Mouse (Mus musculus) liver, embryonic 15.5 days (tissue): ENCODE measurements at regions not wholly inside any gene's neighbourhood (a gene's known extent, or its start where the extent isn't known, plus 50 kb on each side); places are given as distances from the start of the nearest gene placed in this dataset.
"Not testable (repeated sequence)": the region's sequence is repeated elsewhere in the genome, so short reads cannot be mapped to it uniquely, and the experiment has no call there.

Experiments
- ATAC-seq: fragments of 200-750 bp; cut with Nextera tagmentation; 2 replicates; pipeline ENCODE4 v1.8.0; 2017; ENCODE audit warnings: moderate number of reproducible peaks, mild to moderate bottlenecking, moderate library complexity; ENCODE audit not compliant: insufficient read depth
- H3K27ac ChIP-seq: fragments of 300-500 bp; sonication (generic); replicated peaks from 2 replicates; pipeline ENCODE4 v1.5.1; 2015; ENCODE audit warnings: mild to moderate bottlenecking, inconsistent platforms
- H3K27me3 ChIP-seq: fragments of 300-500 bp; sonication (generic); 2 replicates; pipeline ENCODE4 v1.6.1; 2015; ENCODE audit warnings: mild to moderate bottlenecking, inconsistent platforms
- H3K36me3 ChIP-seq: fragments of 300-500 bp; sonication (generic); replicated peaks from 2 replicates; pipeline ENCODE4 v1.6.1; 2015; ENCODE audit warnings: moderate library complexity, mild to moderate bottlenecking, inconsistent platforms
- H3K4me1 ChIP-seq: fragments of 300-500 bp; sonication (generic); replicated peaks from 2 replicates; pipeline ENCODE4 v1.6.1; 2015; ENCODE audit warnings: inconsistent platforms
- H3K4me2 ChIP-seq: fragments of 300-500 bp; sonication (generic); 2 replicates; pipeline ENCODE4 v1.6.1; 2015; ENCODE audit warnings: moderate library complexity, mild to moderate bottlenecking, inconsistent platforms
- H3K4me3 ChIP-seq: fragments of 300-500 bp; sonication (generic); replicated peaks from 2 replicates; pipeline ENCODE4 v1.5.1; 2015; ENCODE audit warnings: mild to moderate bottlenecking, inconsistent platforms
- H3K9ac ChIP-seq: fragments of 300-500 bp; sonication (generic); 2 replicates; pipeline ENCODE4 v1.6.1; 2015; ENCODE audit warnings: moderate library complexity, mild to moderate bottlenecking, inconsistent platforms
- H3K9me3 ChIP-seq: fragments of 300-500 bp; sonication (generic); replicated peaks from 2 replicates; pipeline ENCODE4 v1.6.1; 2016; ENCODE audit warnings: inconsistent platforms
- WGBS: fragments of 180-500 bp; shearing (Covaris S2); methylation state at CpG from one replicate; pipeline ENCODE4 v1.1.7; 2015; ENCODE audit warnings: mixed read lengths; ENCODE audit not compliant: insufficient replicate concordance; 5-methylcytosine and 5-hydroxymethylcytosine counted together

GRCm38 (mm10) chr7:96026781-96027418 lies 144.1 kb upstream of the Tenm4 start:
- no peak overlapping the region for H3K27ac ChIP-seq
- H3K9ac ChIP-seq = no peak overlapping the region
- H3K36me3 ChIP-seq = no peaks in the 10 kb centered on the region
- 69% methylated on average over 6 of the region's 6 CpGs for WGBS
- no peak for ATAC-seq
- no peaks in the 10 kb centered on the region for H3K4me1 ChIP-seq
- H3K27me3 ChIP-seq = no peaks in the 10 kb centered on the region
- no peak overlapping the region for H3K4me3 ChIP-seq
- no peaks in the 10 kb centered on the region; the same call in 1 of the 2 replicates for H3K9me3 ChIP-seq
- H3K4me2 ChIP-seq = no peak overlapping the region

- Histone ChIP-seq H3K4me3 (no peak overlapping the region), H3K4me1 (no peaks in the 10 kb centered on the region), H3K27me3 (no peaks in the 10 kb centered on the region), H3K36me3 (no peaks in the 10 kb centered on the region), H3K4me2 (no peak overlapping the region), H3K9me3 (no peaks in the 10 kb centered on the region), H3K27ac (no peak overlapping the region), H3K9ac (no peak overlapping the region)
- WGBS = 66% methylated on average over 4 of the region's 4 CpGs
- ATAC-seq = no peak
These were observed 137.4 kb upstream of the Tenm4 start for GRCm38 (mm10) chr7:96033636-96034035.

- no peak overlapping the region for H3K27ac ChIP-seq
- ATAC-seq = no peak
- H3K27me3 ChIP-seq = no peaks in the 10 kb centered on the region
- no peaks in the 10 kb centered on the region for H3K36me3 ChIP-seq
- H3K4me3 ChIP-seq = no peak overlapping the region
- WGBS = 35% methylated on average over 2 of the region's 2 CpGs
- no peak overlapping the region for H3K4me2 ChIP-seq
- no peaks in the 10 kb centered on the region for H3K9me3 ChIP-seq
- H3K4me1 ChIP-seq = no peaks in the 10 kb centered on the region
- no peak overlapping the region for H3K9ac ChIP-seq
These were observed 135.6 kb upstream of the Tenm4 start for GRCm38 (mm10) chr7:96035456-96035855.

- no peaks in the 10 kb centered on the region for H3K9me3 ChIP-seq
- H3K4me2 ChIP-seq = no peak overlapping the region
- H3K36me3 ChIP-seq = no peaks in the 10 kb centered on the region
- no peak for ATAC-seq
- no peak overlapping the region for H3K9ac ChIP-seq
- H3K27me3 ChIP-seq = no peaks in the 10 kb centered on the region
- H3K27ac ChIP-seq = no peak overlapping the region
- WGBS = 51% methylated on average over 6 of the region's 6 CpGs
- H3K4me3 ChIP-seq = no peak overlapping the region
- no peaks in the 10 kb centered on the region for H3K4me1 ChIP-seq
These were observed 131.4 kb upstream of the Tenm4 start for GRCm38 (mm10) chr7:96039628-96040027.

GRCm38 (mm10) chr7:96041806-96042205 lies 129.2 kb upstream of the Tenm4 start:
- WGBS = 53% methylated on average over 4 of the region's 4 CpGs
- Histone ChIP-seq H3K4me2 (no peak overlapping the region), H3K27me3 (no peaks in the 10 kb centered on the region), H3K9me3 (no peaks in the 10 kb centered on the region), H3K4me3 (no peak overlapping the region), H3K9ac (no peak overlapping the region), H3K36me3 (no peaks in the 10 kb centered on the region), H3K27ac (no peak overlapping the region), H3K4me1 (no peaks in the 10 kb centered on the region)
- ATAC-seq = no peak

- Histone ChIP-seq H3K9me3 (no peaks in the 10 kb centered on the region), H3K4me2 (no peak overlapping the region), H3K4me3 (no peak overlapping the region), H3K36me3 (no peaks in the 10 kb centered on the region), H3K27me3 (no peaks in the 10 kb centered on the region), H3K27ac (no peak overlapping the region), H3K9ac (no peak overlapping the region), H3K4me1 (no peaks in the 10 kb centered on the region)
- 59% methylated on average over 1 of the region's 1 CpGs for WGBS
- ATAC-seq = no peak
These were observed 119.4 kb upstream of the Tenm4 start for GRCm38 (mm10) chr7:96051631-96052030.

GRCm38 (mm10) chr7:96061599-96061998 lies 109.4 kb upstream of the Tenm4 start:
- 53% methylated on average over 1 of the region's 1 CpGs for WGBS
- not testable (repeated sequence) for H3K27me3 ChIP-seq, H3K27ac ChIP-seq, ATAC-seq, H3K36me3 ChIP-seq, H3K9me3 ChIP-seq, H3K4me1 ChIP-seq, H3K9ac ChIP-seq, H3K4me2 ChIP-seq, H3K4me3 ChIP-seq

- Histone ChIP-seq H3K9ac (no peak overlapping the region), H3K27me3 (no peaks in the 10 kb centered on the region), H3K4me3 (no peak overlapping the region), H3K36me3 (no peaks in the 10 kb centered on the region), H3K9me3 (no peaks in the 10 kb centered on the region; the same call in 1 of the 2 replicates), H3K27ac (no peak overlapping the region), H3K4me1 (no peaks in the 10 kb centered on the region), H3K4me2 (no peak overlapping the region)
- WGBS = 70% methylated on average over 1 of the region's 1 CpGs
- no peak for ATAC-seq
These were observed 92.5 kb upstream of the Tenm4 start for GRCm38 (mm10) chr7:96078511-96078910.

GRCm38 (mm10) chr7:96081676-96082075 lies 89.4 kb upstream of the Tenm4 start:
- no peak overlapping the region for H3K9ac ChIP-seq
- 45% methylated on average over 4 of the region's 4 CpGs for WGBS
- no peak overlapping the region for H3K27ac ChIP-seq
- H3K36me3 ChIP-seq = no peaks in the 10 kb centered on the region
- no peaks in the 10 kb centered on the region for H3K4me1 ChIP-seq
- no peaks in the 10 kb centered on the region for H3K9me3 ChIP-seq
- ATAC-seq = no peak
- H3K4me2 ChIP-seq = no peak overlapping the region
- H3K27me3 ChIP-seq = no peaks in the 10 kb centered on the region
- no peak overlapping the region for H3K4me3 ChIP-seq

- H3K4me1 ChIP-seq = no peaks in the 10 kb centered on the region
- no peaks in the 10 kb centered on the region for H3K36me3 ChIP-seq
- H3K27me3 ChIP-seq = no peaks in the 10 kb centered on the region
- H3K9me3 ChIP-seq = no peaks in the 10 kb centered on the region
- H3K27ac ChIP-seq = no peak overlapping the region
- no peak overlapping the region for H3K4me3 ChIP-seq
- WGBS = 55% methylated on average over 4 of the region's 4 CpGs
- ATAC-seq = no peak
- no peak overlapping the region for H3K9ac ChIP-seq
- H3K4me2 ChIP-seq = no peak overlapping the region
These were observed 75.9 kb upstream of the Tenm4 start for GRCm38 (mm10) chr7:96095185-96095584.

GRCm38 (mm10) chr7:96095752-96096151 lies 75.3 kb upstream of the Tenm4 start:
- no peak overlapping the region for H3K27ac ChIP-seq
- H3K36me3 ChIP-seq = no peaks in the 10 kb centered on the region
- no peak overlapping the region for H3K4me2 ChIP-seq
- H3K4me1 ChIP-seq = no peaks in the 10 kb centered on the region
- H3K9ac ChIP-seq = no peak overlapping the region
- no peaks in the 10 kb centered on the region for H3K27me3 ChIP-seq
- no peaks in the 10 kb centered on the region for H3K9me3 ChIP-seq
- no peak overlapping the region for H3K4me3 ChIP-seq
- ATAC-seq = no peak
- 61% methylated on average over 3 of the region's 3 CpGs for whole genome bisulfite sequencing

GRCm38 (mm10) chr7:96098686-96099376 lies 72.2 kb upstream of the Tenm4 start:
- no peak overlapping the region for H3K9ac ChIP-seq
- H3K27ac ChIP-seq = no peak overlapping the region
- no peaks in the 10 kb centered on the region for H3K9me3 ChIP-seq
- H3K27me3 ChIP-seq = no peaks in the 10 kb centered on the region
- H3K4me1 ChIP-seq = no peaks in the 10 kb centered on the region
- no peak for ATAC-seq
- H3K36me3 ChIP-seq = no peaks in the 10 kb centered on the region
- no peak overlapping the region for H3K4me3 ChIP-seq
- WGBS = 60% methylated on average over 5 of the region's 5 CpGs
- H3K4me2 ChIP-seq = no peak overlapping the region
